Mouse (Mus musculus) 416B (cell line): ENCODE data around the gene 1700057G04Rik.
A peak's percentile ranks its signal among the peaks of the same experiment; 100 is the strongest.

Experiments used
- DNase-seq: peaks from one replicate; pipeline ENCODE4 v3.0.0; 2011; ENCODE audit warnings: low read depth

The 1700057G04Rik gene

DNA sequence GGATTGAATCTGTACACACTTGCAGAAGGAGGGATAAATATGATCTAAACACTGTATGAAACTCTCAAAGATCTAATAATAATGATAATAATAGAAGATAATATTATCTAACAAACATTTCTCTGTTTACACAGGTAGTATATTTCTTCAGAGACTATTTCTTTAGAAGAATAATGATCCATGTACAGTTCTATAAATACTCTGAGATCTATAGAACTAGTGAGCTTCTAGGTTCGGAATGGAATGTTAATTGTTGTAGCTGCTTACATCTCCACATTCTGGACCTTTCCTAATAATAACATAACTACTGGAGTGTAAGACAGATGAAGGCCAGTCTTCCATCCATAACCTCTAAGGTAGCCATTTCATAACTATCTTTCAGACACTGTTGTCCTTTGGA, at the start of gene 1700057G04Rik:
Gene 1700057G04Rik, plus strand, starts transcription at position 301 of the 400 bp plus-strand sequence.
- no peak for DNase-seq

DNA sequence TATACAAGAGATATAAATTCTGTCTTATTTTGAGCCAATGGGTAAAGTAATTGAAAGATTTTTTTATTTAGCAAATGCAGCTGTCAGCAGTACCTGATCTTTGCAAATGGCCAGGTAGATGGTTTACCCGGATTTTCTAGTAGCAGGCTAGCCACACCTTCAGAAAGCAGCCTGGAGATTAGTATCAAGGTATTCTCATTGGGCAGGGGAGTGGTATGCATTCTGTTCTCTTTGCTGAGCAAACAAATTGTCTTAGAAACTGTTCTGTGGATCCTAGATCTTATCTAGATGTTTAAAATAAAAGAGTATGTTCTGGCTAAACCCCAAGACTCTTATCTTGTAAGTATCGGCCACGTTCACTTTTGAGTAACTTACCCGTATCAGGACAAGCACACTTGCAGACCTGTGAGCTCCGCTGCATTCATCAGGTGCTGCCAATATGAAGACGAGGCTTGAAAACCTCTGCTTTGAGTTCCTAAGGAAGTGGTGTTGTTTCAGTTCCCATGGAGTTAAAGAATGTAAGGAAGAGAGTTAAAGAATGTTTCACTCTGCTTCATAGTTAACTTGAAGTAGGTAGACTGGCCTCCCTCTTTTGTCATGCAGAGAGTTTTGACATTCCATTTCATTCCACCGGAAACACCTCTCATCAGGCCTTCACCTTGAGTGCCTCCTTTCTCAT, 48.6 kb upstream of the 1700057G04Rik start:
- no peak for DNase-seq

DNA sequence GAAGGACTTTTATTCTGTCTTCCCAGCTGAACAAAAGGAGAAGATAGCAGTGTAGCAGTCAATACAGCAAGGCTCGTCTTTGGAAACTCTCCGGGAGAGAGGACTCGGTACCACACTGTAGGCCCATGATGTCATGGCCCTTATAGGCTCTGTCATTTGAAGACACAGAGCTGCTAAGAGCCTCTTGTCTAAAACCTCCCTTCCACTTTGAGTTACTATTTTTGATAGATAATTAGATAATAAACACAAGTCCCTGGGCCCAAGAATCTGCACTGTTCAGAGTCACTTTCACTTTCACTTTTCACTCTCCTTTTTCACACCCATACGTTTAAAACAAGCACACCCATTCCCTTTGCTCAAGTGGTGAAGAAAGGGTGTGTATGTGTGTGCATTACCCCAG, 43.5 kb upstream of the 1700057G04Rik start:
- peak; percentile 49 for DNase-seq

DNA sequence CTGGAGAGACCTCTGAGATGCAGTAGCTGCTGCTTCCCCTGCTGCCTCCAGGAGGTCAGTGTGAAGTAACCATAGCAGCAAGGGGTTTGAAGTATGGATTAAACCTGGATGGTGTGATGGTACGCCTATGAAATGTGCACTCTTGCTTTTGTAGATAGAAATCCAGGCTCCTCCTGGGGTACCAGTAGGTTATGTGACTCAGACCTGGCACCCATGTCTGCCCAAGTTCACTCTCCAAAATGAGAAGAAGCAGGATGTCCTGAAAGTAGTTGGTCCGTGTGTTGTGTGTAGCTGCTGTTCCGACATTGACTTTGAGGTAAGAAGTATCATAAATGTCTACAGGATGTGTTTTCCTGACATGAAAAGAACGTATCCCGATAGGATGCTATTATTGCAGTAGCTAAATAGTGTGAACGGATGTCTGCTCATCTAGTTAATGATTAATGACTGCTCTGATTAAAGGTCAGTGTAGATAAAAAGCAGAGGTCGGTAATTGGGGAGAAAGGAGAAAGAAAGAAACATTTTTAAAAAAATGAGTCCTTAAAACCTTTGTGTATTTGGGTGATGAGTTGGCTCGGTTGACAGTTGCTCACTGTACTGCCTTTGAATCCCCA, 42.5 kb upstream of the 1700057G04Rik start:
- DNase-seq = no peak

DNA sequence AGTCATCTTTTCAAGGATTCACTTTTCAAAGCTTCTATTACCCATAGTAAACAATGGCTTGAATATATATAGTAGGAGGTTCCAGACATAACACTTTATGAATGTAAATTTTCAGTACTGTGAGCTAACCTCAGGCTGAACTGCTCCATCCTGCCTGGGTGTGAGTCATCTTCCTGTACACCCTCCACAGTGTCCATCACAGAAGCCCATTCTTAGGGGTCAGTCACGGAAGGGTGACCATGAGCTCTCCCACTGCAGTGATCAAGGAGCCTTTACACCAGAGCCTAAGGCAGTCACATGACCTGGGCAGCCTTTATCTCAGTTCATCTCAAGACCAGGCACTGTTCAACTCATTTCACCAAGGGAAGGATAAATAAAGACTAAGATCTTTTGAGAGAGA, 41.4 kb upstream of the 1700057G04Rik start:
- peak; percentile 88 for DNase-seq

DNA sequence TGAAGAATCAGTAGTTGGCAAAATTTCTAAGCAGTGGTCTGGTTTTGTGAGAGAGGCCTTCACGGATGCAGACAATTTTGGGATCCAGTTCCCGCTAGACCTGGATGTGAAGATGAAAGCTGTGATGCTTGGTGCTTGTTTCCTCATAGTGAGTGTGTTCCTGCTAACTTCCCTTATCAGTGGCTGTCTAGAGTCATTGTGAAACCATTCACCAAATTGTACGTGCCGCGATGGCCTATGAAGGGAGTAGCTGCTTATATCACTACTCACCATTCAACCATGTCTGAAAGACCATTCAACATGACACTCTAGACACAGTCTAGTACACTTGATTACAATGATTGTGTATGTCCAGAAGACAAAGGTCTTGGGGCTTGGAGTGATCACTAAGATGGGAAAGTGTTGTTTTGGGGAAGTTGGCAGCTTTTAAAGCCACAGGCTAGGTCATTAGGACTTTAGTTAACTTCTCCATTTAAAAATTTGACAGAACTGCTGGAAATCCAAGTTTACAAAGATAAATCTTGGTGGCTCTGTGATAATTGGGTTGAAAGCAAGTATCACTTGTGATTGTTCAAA, 39.3 kb upstream of the 1700057G04Rik start:
- peak; percentile 67 for DNase-seq

DNA sequence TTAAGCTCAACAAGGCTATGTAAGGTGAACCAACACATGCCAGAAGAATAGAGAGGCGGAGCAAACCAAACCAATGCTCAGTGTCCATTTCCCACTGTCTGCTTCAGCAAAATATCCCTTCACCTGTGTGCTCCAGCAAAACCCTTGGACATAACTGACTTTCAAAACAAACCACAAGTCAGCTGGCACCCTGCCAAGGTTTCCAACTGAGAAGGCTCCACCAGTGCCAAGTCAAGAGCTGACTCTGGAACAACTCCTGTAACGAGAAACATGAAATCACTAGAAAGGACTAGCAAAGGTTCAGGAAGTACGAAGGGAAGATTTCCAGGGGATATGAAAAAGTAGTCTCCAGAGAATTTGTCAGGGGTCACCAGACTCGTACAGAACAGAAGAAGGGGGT, 38.2 kb upstream of the 1700057G04Rik start:
- DNase-seq = peak; percentile 72

DNA sequence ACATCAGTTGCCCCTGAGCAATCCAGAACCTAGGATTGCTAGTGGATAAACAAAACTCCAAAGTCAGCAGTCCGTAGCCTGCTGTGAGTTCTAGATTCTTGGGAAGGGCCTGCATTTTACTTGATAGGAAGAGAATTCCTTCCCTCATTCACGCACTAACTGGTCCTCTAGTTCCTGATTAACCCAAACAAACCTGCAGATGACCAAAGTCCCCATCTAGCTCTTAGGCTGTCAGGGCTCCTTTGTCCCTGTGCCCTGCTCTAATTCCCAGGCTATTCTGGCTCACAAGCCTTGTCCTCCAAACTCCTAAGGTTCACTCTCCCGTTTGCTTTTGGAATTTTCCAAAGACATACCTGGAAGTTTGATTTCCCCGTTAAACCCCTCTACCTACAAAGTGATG, 36.5 kb upstream of the 1700057G04Rik start:
- DNase-seq = no peak

DNA sequence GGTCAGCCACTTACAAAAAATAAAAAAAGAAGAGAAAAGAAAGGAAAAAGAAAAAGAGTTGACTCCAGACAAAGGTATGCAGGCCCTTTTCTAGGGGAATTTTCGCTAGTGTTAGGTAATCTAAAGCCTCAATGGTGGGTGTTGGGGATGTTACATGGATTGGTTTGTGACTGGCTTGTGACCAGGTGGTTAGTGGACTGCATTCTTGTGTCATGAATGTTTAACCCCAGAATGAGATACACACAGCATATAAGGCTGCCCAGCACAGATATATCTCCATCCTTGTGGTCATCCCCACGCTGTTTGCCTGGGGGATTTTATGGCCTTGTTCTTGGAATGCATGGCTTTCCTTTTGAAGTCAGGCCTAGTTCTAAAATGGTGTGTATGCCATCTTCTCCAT, 35.9 kb upstream of the 1700057G04Rik start:
- no peak for DNase-seq

DNA sequence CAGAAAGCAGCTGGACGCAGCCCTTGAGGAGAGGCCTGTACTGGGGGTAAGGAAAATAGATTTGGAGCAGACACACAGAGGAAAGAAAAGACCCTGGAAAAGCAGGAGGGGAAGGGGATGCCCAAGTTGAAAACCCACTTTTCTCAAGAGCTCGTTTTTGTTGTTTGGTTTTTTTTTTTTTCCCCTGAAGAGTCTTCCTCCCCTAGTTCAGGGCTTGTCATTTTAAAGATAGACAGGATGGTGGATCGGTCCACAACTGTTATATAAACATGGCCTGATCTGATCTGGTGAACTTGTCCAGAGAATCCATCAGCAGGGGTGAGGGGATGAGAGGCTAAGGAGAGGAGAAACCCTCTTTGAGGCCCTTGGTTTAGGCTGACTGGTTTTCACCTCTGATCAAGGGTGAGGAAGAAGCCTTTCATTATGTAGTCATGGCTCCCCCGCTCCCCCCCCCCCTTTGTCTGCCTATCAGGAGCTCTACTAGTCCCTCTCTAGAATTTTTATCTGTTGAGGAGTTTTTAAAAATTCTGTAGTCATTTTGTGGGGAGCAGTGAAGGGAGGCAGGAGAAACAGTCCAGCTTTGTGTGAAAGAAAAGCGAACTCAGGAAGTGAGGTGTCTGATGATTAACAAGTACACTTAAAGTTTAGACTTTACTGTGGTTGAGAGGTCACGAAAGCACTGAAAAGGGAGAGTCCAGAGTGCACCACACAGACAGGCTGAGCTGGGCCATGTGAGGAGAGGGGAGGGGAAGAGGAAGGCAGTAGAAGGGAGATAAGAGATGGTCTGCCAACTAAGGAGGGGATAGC, 35.0 kb upstream of the 1700057G04Rik start:
- peak; percentile 98 for DNase-seq

DNA sequence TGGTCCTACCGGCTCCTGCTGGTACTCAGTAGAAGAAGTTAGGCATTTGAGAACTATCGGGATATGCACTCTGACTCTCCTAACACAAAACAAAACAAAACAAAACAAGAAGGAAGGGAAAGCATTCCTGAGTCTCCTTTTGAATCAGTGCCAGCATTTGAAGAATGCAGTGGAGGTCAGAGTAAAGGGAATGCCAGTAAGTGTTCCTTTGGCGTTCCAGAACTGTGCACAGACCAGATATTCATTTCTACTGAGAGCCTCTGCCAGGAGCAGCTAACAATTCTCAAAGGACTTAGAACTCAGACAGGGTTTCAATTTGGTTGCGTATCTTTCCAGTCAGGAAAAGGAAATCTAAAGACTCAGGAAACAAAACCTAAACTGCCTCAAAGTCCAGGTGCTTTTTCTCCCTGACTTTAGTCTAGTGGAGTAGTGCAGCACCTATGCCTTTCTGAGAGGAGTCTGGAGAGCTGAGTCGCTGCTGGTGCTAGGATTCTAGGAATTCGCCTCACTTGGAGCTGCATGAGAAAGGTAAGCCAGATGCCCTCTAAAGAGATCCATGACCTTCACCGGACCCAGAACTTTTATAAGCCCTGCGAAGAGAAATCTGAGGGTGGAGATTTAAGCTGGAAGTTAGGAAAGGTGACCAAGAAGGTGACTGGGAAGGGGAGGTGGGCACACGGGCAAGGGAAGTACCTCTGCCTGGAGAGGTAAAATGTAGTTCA, 33.5 kb upstream of the 1700057G04Rik start, which contains the start of gene Plscr2:
Gene Plscr2, plus strand, starts transcription at position 117 of the 722 bp plus-strand sequence.
- DNase-seq = no peak

DNA sequence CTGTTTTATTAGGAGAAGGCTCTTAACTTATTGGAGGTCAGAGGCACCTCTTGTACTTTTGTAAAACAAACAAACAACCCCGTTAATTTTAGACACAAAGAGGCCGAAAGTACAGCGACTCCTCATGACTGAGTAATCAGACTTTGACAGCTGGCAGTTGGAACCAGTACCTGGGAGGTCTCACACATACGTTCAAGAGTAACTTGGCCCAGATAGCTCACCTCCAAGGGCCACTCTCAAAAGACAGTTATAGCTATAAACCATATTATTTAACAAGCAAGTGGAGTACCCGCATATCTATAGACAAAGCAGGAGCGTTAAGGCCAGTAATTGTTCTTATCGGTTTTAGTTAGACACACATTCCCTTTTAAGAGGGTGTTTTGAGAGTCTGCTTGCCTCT, 32.8 kb upstream of the 1700057G04Rik start:
- no peak for DNase-seq

DNA sequence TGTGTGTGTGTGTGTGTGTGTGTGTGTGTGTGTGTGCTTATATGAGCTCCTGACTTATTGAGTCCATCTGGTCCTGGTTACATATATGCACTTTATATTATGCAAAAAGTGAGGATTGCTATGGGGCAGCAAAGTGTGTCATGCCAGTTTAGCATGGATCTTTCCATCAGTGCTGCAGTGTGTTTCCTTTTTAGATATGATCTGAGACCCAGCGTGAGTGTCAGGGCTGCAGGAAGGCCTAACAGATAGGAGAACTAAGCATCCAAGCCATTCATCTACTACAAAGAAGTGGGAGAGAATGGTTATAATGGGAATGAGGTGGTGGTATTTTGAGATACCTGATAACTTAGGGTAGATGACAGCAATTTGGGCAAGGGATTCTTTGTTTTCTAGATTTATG, 29.1 kb upstream of the 1700057G04Rik start:
- DNase-seq = peak; percentile 66

DNA sequence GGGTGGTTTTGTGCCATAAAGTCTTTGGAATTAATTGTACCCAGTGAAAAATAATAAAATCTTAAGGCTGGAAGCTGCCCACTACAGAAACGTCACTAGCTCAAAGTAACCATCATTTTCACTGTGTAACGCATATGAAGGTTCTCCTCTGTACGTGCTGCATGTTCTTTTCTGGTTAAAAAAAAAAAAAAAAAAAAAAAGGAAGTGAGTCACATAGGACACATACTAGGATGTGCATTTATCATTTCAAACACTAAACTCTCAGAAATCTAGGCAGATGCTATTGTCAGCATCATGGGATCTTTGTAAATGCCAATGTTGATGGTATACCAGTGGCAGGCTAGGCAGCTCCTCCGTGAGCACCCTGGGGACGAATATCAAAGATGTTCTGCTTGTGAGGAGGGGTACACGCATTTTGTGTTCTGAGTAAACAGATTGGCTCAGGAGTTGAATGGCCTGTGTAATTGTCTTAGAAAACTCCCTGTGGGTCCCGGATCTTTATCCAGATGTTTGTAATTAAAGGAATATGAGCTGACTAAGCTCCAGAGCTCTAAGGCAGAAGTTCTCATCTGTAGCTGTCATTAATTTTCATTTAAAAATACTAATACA, 26.5 kb upstream of the 1700057G04Rik start:
- peak; percentile 49 for DNase-seq

DNA sequence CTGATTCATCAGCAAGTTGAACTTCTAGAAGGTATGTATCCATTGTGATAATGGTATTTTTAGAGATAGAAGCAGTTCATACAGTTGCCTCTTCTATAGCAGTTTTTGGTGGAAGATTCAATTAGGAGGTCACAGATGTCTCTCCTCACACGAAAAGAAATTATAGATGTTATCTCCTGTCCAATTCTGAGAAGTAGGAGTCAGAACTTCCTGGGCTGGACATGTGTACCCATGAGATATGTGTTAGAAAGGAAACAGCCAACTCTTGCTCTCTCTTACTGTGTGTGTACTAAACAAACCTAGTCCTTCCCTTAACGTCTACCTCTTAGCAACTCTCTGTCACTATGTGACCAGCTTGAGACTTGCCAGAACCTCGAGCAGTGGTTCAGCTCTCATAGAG, 19.5 kb upstream of the 1700057G04Rik start:
- peak; percentile 97 for DNase-seq

DNA sequence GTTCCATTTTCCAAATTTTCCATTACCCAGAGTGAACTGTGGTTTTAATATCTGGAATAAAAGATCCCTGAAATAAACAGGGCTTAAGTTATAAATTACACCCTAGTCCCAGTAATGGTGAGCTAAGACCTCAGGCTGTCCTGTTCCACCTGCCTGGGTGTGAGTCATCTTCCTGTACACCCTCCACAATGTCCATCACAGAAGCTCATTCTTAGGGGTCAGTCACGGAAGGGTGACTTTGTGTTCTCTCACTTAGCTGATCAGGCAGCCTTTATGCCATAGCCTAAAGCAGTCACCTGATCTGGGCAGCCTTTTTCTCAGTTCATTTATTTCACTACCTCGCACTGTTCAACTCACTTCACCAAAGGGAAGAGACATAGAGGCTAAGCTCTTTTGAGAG, 17.0 kb upstream of the 1700057G04Rik start:
- peak; percentile 86 for DNase-seq

DNA sequence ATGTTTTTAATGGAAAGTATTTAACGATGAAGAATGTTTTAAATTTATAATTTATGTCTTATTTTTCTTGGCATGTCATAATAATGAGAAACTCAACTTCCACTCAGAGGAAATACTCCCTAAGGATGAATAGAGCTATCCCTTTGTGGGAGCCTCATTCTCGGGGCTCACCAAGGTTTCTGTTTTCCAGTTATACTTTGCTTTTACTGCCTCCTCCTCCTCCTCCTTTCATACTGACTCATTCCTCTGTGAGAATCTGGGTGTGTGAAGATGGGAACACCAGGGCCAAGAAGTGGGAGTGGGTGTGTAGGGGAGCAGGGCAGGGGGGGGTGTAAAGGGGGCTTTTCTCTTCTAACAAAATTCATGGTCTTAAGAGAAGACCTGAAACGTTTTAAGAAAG, 16.3 kb upstream of the 1700057G04Rik start:
- DNase-seq = no peak

DNA sequence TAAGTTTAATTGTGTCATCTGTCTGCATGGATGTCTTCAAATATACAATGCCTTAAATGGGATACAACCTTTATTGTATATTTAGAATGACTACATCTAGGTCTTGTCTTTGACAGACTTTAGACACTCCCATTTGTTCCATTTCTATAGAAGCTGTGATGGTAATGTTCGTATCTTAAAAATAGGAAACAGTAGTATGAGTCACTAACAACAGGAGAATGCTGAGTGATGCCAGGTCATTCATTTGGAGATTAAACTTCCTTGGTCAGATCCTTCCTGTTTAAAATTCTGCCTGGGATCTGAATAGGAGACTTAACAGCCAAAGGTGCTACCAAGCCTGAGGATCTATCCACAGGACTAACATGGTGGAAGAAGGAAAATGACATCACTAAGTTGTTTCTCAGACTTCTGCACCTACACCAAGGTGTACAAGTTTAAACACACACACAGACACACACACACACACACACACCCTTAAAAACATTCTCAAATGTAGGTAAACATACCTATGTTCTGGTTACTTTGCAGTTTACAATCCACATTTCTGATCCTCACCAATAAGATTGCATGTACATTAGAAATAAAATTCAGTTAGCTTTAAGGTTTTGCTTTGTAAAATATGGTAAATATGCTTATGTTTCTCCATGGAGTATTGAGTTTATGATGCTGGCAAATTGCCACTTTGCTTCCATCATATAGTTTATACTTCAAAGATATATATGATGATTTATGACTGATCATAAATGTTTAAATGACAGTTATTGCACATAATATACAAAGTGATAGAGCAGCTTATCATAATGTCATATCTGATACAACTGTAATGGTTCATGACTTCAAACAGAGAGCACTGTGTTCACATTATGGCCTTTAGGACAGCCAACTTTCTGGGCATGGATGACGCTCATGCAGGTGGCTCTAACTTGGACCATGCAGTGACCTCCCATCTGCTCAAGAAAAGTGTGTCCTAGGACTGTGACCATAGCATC, 15.3 kb upstream of the 1700057G04Rik start:
- peak; percentile 88 for DNase-seq

DNA sequence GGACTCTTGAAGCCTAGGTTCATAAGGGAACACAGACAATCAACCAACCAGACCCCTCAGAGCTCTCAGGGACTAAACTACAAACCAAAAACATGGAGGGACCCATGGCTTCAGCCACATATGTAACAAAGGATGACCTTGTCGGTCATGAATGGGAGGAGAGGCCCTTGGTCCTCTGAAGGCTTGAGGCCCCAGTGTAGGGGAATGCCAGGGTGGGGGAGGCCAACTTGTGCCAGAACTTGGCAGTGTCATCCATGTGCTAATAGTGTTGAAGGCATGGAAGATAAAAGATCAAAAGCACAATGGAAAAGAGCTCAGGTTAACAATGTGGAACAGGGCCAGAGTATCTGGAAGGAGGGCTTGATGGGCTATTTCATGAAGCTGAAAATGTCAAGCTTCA, 10.9 kb upstream of the 1700057G04Rik start:
- DNase-seq = no peak

DNA sequence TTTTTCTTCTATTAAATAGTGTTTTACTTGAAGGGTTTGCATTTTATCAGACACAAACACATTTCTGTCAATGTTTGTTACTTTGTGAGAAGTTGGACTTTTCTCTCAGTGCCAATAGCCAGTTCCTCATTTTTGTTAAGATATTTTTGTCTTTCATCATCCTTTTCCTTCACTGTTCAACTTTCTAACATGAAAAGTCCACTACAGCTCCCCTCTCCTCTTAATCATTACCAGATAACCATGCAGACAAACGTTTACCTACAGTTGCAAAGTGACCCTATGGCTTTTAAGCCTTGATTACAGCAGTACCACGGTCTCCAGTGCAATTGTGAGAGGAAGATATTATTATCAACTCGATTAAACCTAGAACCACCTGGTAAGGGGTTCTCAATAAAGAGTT, 8.0 kb upstream of the 1700057G04Rik start:
- DNase-seq = no peak
